Mouse (Mus musculus) CD4-positive, CD25-positive, alpha-beta regulatory T cell, adult 4 months (primary cell): Measurements from ENCODE around the gene Slc2a1. TPM values are rescaled to one million over a fixed set of nuclear protein-coding genes. Genes with fewer than 3 reads are reported as not detected.

Source experiments
- ATAC-seq: one replicate; pipeline ENCODE4 v1.8.0; 2017
- polyA plus RNA-seq, 2 experiments: library from polyadenylated mRNA; unstranded; fragments of 100-300 nt; shearing (Covaris generic); gene quantifications; one replicate each; pipeline ENCODE4 v1.2.1; 2017

The Slc2a1 gene
- polyA plus RNA-seq, result 10 to 100 TPM; 33.8 to 49.9 TPM

DNA sequence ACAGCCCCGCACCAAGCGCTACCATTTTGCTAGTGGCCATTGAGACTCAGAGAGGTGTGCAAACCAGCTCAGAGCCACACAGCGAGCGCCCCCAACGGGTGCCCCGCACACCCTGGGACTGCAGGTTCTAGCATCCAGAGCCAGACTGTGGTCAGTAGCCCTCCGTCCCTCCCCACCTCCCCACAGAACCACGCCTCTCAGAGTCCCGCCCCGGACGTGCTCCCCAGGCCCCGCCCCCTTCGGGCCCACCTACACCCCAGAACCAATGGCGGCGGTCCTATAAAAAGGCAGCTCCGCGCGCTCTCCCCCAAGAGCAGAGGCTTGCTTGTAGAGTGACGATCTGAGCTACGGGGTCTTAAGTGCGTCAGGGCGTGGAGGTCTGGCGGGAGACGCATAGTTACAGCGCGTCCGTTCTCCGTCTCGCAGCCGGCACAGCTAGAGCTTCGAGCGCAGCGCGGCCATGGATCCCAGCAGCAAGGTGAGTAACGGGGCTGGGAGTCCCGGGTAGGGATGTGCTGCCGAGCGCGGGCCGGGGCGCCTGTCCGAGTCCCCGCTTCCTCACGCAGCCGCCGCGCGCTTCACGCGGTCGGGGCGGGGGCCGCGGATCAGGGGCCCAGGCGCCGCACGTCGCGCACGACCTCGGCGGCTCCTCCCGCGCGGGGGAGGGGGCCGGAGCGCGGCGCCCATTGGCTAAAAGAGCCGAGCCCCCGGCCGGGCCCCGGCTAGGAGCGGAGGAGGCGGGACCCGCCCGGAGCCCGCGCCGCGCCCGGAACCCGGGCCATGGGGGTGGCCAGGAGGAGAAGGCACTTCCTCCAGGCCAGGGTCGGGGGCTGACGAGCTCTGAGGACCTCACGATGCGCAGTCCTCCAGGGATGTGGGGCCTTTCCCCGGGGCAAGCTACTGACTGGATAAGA, at the start of gene Slc2a1:
Gene Slc2a1 (plus strand): TSS at position 217 of the 914 bp plus-strand sequence.
- peak; percentile 65 for ATAC-seq

DNA sequence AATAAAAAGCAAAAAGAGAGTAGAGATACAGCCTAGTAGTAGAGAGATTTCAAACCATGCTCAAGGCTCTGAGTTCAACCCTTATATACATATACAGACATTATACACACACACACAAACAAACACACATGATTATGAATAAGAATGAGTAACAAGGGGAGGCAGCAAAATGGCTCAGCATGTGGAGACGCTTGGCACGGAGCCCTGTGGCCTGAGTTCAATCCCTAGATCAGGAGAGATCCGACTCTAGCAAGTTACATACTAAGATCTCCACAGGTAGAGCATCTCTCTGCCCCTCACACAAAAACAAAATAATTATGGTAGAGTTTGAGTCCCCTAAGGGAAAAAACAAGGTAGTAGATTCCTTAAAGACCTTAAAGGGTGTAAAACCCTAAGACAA, 41.7 kb upstream of the Slc2a1 start:
- no peak for ATAC-seq

GRCm38 (mm10) chr4:119067204-119067603, 41.3 kb upstream of the Slc2a1 start:
- ATAC-seq, result no peak

DNA sequence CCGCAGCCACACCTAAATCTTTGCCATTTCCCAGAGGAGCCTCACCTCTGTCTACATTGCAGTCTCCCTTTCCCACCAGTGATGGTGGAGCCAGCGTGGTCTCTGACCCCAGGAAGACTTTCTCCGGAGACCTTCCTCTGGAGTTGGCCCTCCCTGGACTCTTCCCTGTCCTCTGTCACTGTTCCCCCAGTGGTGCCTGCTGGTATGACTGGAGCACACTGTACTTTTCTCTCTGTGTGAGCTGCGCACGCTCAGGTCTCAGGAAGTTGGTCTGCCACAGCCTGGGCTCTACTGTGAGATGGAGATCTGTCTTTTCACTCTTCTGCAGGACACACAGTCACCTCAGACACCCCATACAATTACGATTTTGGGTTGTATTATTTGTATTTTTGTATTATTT, 39.6 kb upstream of the Slc2a1 start:
- peak; percentile 49 for ATAC-seq

DNA sequence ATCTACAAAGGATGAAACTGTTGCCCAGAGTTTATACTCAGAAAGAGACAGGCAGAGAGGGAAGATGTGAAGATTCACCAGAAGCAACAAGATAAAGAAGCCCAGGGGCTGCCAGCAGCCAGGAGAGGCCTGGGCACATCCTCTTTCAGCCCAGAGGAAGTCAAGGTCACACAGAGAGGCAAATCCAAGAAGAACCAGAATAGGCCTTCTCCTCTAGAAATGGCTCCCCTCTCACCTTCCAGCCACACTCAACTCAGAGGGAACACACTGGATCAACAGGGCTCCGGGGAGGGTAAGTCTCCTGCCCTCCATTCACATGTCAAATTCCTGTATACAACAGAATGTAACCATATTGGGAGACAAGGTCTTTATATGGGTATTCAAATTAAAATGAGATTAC, 38.3 kb upstream of the Slc2a1 start:
- no peak for ATAC-seq

DNA sequence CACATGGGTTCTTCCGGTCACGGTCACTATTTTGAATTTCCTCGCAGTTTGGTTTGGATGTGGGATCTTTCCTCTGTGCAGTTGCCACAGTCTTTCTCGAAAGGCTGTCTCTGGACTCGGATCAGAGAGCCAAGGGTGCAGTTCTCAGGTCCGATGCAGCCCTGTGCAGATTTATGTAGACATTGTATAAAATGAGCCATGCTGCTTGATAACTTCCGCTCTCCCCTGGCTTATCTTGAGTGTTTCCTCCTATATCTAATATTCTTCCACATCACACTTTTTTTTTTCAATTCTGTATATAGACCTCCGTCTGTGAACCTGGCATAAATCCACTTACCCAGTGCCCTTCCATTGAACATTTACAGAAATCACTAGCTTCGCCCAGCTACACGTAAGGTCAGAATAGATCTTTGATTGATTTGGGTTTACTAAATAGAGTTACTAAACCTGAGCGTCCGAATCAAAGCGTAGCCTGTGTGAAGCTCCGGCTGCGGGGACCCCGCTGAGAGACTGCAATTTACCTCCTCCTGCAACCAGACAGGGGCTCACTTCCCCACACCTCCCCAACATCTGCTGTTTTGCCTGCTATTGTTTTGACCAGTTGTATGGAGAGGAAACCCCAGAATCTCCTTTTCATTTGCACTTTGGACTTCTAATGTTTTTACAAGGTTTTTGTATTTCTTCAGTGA, 37.4 kb upstream of the Slc2a1 start:
- ATAC-seq, result no peak

DNA sequence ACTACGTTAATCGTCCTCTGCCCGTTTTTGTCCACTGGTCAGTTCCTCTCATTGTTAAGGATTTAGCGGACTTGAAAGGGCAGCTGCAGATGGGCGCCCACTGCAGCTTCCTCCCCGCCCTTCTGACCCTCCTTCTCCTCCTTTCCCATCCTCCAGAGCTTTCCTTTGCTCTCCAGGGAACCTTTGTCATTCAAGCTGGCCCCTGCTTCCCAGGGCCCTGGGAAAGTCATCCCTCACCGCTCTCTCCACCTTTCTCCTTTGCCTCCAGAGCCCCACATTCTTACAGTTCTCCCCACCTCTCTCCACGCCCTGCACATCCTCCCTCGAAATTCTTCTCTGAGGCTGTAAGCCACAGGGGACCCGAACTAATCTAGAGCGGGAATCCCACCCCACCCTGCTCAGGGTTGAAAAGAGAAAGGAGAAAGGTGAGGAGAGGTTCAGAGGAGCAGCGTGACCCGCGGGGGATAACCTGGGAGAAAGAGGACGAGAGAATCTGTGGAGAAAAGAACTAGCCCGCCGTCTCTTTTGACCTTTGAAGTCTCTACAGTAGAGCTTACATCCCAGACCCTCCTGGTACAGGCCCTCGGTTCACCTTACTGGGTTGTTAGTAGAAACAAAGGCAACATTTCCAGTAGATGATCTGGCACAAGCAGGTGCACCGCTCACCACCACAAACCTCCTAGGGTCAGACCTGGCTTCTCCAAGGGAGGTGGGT, 36.7 kb upstream of the Slc2a1 start:
- no peak for ATAC-seq

DNA sequence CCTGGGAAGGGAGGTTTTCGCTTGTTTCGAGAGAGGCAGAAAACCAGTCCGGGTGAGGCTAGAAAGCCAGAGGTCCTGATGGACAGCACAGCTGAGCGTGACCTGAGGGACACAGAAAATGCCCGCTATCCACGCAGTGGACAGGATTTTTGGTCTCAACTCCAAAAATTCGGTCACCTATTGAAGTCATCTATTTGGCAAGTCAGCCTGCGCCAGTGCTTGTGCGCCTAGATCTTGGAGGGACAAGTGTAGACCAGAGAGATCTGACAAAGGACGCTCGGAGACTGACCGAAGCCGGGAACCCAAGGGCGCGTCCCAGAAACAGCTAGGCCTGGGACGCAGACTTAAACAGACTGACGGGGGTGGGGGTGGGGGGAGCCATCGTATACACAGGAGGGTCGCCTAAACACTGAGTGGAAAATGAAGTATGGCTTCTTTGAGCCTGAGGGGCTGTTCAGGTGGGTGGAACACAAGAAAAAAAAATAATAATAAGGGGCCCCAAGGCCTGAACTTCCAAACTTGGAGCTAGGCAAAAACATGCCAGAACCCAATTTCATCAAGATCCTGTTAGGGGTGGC, 36.1 kb upstream of the Slc2a1 start:
- ATAC-seq, result no peak

DNA sequence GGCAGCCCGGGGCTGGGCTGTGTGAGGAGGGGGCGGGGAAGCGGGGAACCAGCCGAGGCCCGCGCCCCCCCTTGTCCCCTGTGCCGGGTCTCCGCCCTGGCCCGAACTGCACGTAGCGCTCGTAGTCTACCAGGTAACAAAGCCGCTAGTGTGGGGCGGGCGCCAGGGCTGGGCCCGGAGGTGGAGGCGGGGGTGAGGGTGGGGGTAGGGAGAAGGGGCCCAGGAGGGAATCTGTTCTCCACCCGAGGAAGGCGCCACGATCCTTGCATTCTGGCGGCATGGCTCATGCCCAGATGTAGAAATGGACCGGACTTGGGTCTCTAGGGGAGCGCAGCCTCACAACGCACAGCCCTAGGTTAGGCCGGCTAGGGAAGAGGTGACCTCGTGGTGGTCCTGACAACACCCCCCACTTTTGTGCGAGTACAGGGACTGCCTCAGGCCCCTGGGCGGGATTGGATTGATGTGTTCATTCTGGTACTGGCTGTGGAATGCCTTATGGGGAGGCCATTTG, 35.5 kb upstream of the Slc2a1 start:
- no peak for ATAC-seq

DNA sequence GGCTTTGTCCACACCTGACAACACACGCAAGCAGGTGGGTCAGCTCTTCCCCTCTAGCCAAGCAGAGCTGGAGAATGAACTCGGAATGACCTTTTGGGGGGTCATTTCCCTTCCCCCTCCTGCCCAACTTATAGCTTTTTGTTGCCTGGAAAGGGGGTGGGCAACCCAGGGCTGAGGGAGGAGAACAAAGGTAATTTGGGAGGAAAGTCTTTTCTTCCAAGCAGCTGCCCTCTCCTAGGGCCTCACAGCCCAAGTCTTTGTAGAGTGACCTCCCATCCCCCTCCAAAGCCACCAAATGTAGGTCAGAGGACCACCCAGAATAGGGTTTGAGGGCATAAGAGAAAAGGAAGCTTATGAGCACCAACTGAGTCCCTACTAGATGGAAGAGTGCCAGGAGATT, 34.9 kb upstream of the Slc2a1 start:
- ATAC-seq, result no peak

- no peak for ATAC-seq
Measured at GRCm38 (mm10) chr4:119074596-119074995, 33.9 kb upstream of the Slc2a1 start.

- no peak for ATAC-seq
Measured at GRCm38 (mm10) chr4:119075273-119075672, 33.2 kb upstream of the Slc2a1 start.

- no peak for ATAC-seq
Measured at GRCm38 (mm10) chr4:119076336-119076735, 32.2 kb upstream of the Slc2a1 start.

DNA sequence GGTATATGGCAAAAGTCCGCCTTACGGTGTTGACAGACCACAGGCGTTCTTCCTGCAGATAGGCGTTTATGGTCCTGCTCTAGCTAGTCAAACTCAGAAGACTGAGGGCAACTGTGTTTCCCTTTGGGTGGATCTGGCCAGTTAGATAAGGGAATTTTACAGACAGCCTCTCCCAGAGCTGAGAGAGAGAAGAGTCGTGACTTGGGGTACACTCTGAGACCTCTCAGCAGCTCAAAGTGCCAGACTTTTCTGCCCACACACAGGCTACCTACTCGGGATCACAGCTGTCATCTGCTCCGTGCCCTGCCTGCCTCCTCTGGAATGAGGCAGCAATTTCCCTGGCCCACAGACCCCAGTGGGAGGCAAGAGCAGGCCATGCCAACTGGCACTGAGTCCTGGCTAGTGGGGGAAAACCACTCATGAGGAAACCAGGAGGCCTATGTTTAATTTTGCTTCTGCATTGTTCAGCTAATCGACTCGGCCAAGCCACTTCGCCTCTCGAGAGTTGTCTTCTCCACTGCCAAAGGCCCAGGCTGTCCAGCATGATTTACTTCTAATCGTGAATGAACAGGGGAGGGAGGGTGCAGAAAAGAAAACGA, 31.3 kb upstream of the Slc2a1 start:
- ATAC-seq, result no peak

GRCm38 (mm10) chr4:119079928-119080327, 28.6 kb upstream of the Slc2a1 start:
- no peak for ATAC-seq

GRCm38 (mm10) chr4:119082740-119083231, 25.7 kb upstream of the Slc2a1 start:
- no peak for ATAC-seq

DNA sequence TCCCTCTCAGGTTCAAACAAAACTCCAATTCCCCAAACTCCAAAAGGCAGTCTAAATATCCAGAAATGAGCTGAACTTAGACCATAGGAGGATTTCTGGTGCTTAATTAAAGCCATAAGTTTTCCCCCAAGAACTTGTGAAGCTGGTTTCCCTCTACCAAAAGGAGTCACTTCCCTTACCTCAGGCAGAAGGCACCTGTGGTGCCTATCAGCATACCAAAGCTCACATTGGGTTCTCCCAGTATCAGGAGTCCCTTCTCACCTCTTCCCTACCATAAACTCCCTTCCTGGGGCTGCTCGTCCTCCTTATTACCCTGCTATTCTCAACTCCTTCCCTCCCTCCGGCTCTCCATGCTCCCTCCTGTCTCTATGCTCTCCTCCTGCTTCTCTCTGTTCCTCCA, 20.1 kb upstream of the Slc2a1 start:
- no peak for ATAC-seq

DNA sequence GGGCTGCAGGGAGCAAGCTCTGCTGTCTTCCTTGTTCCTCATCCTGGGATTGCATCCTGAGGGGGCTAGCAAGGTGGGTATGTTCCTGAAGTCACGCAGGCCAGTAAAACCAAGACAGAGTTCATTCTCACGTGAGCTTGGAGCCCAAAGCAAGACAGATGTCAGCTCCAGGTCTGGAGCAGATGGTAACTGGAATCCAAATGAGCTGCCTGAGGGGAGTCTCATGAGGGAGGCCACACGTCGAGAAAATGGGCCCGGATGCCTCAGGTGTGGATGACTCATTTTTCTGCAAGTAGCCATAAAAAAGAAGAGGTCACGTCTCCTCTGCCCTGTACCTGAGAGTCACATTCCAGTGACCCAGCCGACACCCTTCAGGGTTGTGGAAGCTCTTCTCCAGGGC, 14.6 kb upstream of the Slc2a1 start:
- ATAC-seq, result no peak

DNA sequence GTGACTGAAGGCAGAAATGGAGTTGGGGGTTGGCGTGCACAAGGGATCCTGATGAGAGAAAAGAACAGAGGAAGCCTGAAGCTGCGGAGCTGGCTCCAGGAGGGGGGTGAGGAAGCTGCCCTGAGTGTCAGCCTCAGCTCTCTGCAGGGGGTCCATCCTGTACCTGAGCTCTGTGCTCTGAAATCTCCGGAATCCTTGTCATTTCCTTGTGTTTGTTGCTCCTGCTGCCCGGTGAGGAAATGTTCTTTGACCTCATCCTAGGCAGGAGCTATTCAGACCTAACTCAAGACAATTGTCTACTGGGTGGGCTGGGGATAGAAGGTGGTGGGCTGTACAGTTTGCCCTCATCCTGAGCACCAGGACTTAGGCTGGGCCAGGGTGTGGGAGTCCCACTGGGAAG, 13.5 kb upstream of the Slc2a1 start:
- ATAC-seq, result no peak

GRCm38 (mm10) chr4:119096401-119096800, 12.1 kb upstream of the Slc2a1 start:
- ATAC-seq, result no peak

DNA sequence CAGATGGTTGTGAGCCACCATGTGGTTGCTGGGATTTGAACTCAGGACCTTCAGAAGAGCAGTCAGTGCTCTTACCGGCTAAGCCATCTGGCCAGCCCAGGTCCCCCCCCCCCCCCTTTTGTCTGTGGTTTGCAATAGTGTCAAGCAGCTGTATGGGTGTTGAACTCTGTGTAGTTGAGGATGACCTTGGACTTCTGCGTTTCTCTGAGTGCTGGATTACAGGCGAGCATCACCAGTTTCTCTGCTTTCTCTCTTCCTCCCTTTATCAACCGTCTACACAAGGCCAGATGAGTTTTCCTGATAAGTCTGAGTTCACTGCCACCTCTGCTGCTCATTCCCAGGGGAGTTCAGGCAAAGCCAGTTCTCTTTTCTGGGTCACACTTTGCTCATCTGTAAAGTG, 11.1 kb upstream of the Slc2a1 start:
- no peak for ATAC-seq
